Mouse (Mus musculus): ENCODE results near the gene Il34.

- TF ChIP-seq EP300 (IDR thresholded peaks at IDR 0.05; ENCODE audit: insufficient read depth, low read depth, low read length) (no peak), POLR2A (IDR thresholded peaks at IDR 0.05; ENCODE audit: insufficient read depth, low read depth, low read length) (no peak), CTCF (IDR thresholded peaks at IDR 0.05) (no peak)
These were observed 13.0 kb downstream of the Il34 start for GRCm38 (mm10) chr8:110792574-110793200.

Measured in heart, adult 2 months (tissue).